Mouse (Mus musculus) liver, postnatal 0 days (tissue): ENCODE results near the gene Sertad3. TPM values are rescaled to one million over a fixed set of nuclear protein-coding genes. Genes with fewer than 3 reads are reported as not detected.
A peak's percentile ranks its signal among the peaks of the same experiment; 100 is the strongest.

Source experiments
- ATAC-seq: fragments of 200-750 bp; cut with Nextera tagmentation; 2 replicates; pipeline ENCODE4 v1.8.0; 2017; ENCODE audit warnings: mild to moderate bottlenecking, moderate library complexity
- DNase-seq: peaks from one replicate; pipeline ENCODE4 v3.0.0-alpha.2; 2016
- H3K27ac ChIP-seq: fragments of 300-500 bp; sonication (generic); 2 replicates; pipeline ENCODE4 v1.5.1; 2014; ENCODE audit warnings: antibody characterized with exemption, moderate library complexity, mild to moderate bottlenecking, low read depth
- H3K27me3 ChIP-seq: fragments of 300-500 bp; sonication (generic); 2 replicates; pipeline ENCODE4 v1.6.1; 2014; ENCODE audit warnings: low read length, control low read depth, mixed read lengths; ENCODE audit not compliant: insufficient read depth
- H3K36me3 ChIP-seq: fragments of 300-500 bp; sonication (generic); replicated peaks from 2 replicates; pipeline ENCODE4 v1.6.1; 2014; ENCODE audit warnings: mild to moderate bottlenecking, control low read depth, low read length, moderate library complexity, mixed read lengths; ENCODE audit not compliant: insufficient read depth
- H3K4me1 ChIP-seq: fragments of 300-500 bp; sonication (generic); 2 replicates; pipeline ENCODE4 v1.6.1; 2014; ENCODE audit warnings: antibody characterized with exemption, mild to moderate bottlenecking, control low read depth; ENCODE audit not compliant: insufficient read depth
- H3K4me2 ChIP-seq: fragments of 300-500 bp; sonication (generic); 2 replicates; pipeline ENCODE4 v1.6.1; 2014; ENCODE audit warnings: low read depth, mild to moderate bottlenecking, low read length, moderate library complexity, mixed read lengths
- H3K4me3 ChIP-seq: fragments of 300-500 bp; sonication (generic); 2 replicates; pipeline ENCODE4 v1.5.1; 2014; ENCODE audit warnings: low read depth, low read length
- H3K9ac ChIP-seq: fragments of 300-500 bp; sonication (generic); replicated peaks from 2 replicates; pipeline ENCODE4 v1.6.1; 2014; ENCODE audit warnings: mild to moderate bottlenecking, moderate library complexity
- H3K9me3 ChIP-seq: fragments of 300-500 bp; sonication (generic); 2 replicates; pipeline ENCODE4 v1.6.1; 2016; ENCODE audit warnings: mild to moderate bottlenecking, control low read depth, low read length, mixed read lengths
- CTCF ChIP-seq: sonication (generic); IDR thresholded peaks from 2 replicates; pipeline ENCODE4 v1.5.1; 2016; ENCODE audit warnings: antibody characterized with exemption, low read depth
- EP300 ChIP-seq: IDR thresholded peaks from 2 replicates; pipeline ENCODE4 v1.6.1; 2016; ENCODE audit warnings: antibody characterized with exemption, low read depth, mild to moderate bottlenecking
- WGBS: fragments of 180-500 bp; shearing (Covaris S2); extraction: QIAGEN DNeasy Blood & Tissue Kit; methylation state at CpG from one replicate; pipeline ENCODE4 v1.1.7; 2014; ENCODE audit not compliant: insufficient replicate concordance; 5-methylcytosine and 5-hydroxymethylcytosine counted together
- polyA plus RNA-seq: library from polyadenylated mRNA; unstranded; fragments of >200 nt; fragmentation: Nextera tagmentation; extraction: Ambion mirVana; gene quantifications from 2 replicates; pipeline ENCODE4 v1.2.1, GENCODE M21; 2015

Sertad3 gene
- polyA plus RNA-seq, 1 experiment from 2014 or later: 17.0 TPM

DNA sequence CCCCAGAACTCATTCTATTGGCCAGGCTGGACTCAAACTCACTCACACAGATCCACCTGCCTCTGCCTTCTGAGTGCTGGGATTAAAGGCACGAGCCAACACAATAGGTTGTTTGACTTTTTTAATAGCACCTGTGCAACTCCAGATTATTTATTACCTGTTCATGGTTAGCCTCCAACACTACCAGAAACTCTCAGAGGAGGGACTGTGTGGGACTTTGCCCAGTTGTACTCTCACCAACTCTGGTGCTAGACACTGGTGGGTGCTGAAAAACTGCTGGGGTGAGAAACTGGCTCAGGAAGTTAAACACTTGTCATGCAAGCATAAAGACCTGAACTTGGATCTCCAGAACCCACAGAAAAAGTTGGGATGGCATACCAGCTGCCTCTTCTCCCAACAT, 6.2 kb downstream of the Sertad3 start:
- Histone ChIP-seq H3K27ac (peak overlapping the region; percentile 91), H3K4me3 (0 out of 2 replicates have a peak overlapping the region, but pooled peaks have one; percentile 50), H3K4me2 (peak overlapping the region; percentile 78), H3K9ac (no peak overlapping the region; the same call in 1 of the 2 replicates), H3K27me3 (no peaks in the 10 kb centered on the region), H3K36me3 (peaks cover 23% of the 10 kb centered on the region), H3K9me3 (no peaks in the 10 kb centered on the region), H3K4me1 (peaks cover 49% of the 10 kb centered on the region)
- DNase-seq (no peak), ATAC-seq (no peak)
- WGBS: 69% methylated on average over 1 of the region's 1 CpGs
- no peak for TF ChIP-seq CTCF
- TF ChIP-seq EP300: no peak

DNA sequence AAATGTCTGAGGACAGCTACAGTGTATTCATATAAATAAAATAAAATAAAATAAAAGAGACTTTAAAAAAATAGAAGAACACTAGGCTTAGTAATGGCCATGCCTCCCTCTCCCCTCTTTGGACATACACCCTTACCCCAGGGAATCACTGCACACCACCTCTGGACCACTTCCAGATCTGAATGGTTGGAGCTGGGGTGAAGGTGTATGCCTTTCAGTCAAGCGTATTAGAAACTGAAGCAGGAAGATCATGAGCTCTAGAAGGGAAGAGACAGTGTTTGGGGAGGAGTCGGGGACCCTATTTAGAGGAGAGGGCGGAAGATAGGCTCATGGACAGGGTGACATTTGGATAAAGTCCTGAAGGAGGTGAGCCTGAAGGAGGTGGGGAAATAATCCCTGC, 6.9 kb downstream of the Sertad3 start:
- H3K9ac ChIP-seq: peak overlapping the region; percentile 66; the same call in 1 of the 2 replicates
- 55% methylated on average over 3 of the region's 3 CpGs for WGBS
- H3K4me1 ChIP-seq: peaks cover 51% of the 10 kb centered on the region
- H3K36me3 ChIP-seq: peaks cover 21% of the 10 kb centered on the region
- H3K27me3 ChIP-seq: no peaks in the 10 kb centered on the region
- peak overlapping the region; percentile 50 for H3K4me3 ChIP-seq
- H3K27ac ChIP-seq: peak overlapping the region; percentile 91
- H3K9me3 ChIP-seq: no peaks in the 10 kb centered on the region
- DNase-seq: no peak
- no peak for TF ChIP-seq EP300
- no peak for TF ChIP-seq CTCF
- ATAC-seq: no peak
- H3K4me2 ChIP-seq: peak overlapping the region; percentile 78

DNA sequence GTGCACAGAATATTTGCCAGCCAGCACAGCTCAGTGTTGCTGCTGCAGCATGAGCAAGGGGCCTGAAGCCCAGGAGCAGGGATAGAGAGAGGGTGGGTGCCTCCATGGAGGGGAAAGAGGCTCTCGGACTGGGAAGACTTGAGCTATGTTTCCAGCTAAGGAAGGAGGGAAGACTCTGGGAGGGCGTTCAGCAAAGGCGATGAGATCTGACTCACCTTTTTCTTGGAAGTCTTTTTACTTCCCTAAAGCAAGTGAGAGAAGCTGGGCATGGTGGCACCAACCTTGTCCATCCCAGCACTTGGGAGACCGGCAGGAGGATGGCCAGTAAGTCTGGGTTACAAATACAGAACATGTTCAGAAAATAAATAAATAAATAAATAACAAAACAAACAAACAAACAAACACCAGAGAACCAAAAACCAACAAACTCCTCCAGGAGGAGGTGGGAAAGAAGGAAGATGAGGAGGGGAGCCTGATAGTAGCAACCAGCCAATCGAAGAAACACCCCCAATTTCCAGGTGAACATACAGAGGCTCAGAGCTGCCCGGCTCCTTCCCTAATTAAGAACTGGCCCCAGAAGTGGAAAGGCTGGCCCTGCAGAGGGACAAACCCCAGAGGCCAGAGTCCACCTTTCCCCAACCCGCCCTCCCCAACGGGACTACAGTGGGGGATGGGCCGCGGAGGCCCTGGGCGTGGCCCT, 7.5 kb downstream of the Sertad3 start:
- H3K27ac ChIP-seq: peak overlapping the region; percentile 91
- H3K9me3 ChIP-seq: no peaks in the 10 kb centered on the region
- whole genome bisulfite sequencing: 17% methylated on average over 7 of the region's 11 CpGs
- peaks cover 15% of the 10 kb centered on the region for H3K36me3 ChIP-seq
- peak overlapping the region; percentile 78 for H3K4me2 ChIP-seq
- DNase-seq: peak; percentile 16
- peak overlapping the region; percentile 50 for H3K4me3 ChIP-seq
- H3K4me1 ChIP-seq: peaks cover 48% of the 10 kb centered on the region
- ATAC-seq: no peak
- no peaks in the 10 kb centered on the region for H3K27me3 ChIP-seq
- TF ChIP-seq EP300 (no peak), CTCF (no peak)
- peak overlapping the region; percentile 66 for H3K9ac ChIP-seq

DNA sequence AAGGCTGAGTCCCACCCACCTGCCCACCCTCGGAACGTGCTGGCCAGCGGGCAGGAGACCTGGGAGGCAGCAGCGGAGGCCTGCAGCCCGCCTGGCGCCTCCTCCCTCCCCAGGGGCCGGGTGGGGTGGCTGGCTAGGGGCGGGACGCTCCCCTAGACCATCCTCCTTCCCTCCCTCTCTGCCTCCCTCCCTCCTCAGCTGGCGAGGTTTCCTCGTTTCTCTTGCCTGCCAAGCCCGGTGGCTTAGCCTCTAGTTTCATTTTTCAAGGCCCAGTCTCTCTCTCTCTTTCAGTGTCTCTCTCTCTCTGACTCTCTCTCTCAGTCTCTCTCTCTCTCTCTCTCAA, 8.0 kb downstream of the Sertad3 start:
- Histone ChIP-seq H3K27ac (peak overlapping the region; percentile 91), H3K36me3 (peaks cover 10% of the 10 kb centered on the region), H3K9ac (peak overlapping the region; percentile 66), H3K4me1 (peaks cover 43% of the 10 kb centered on the region), H3K4me3 (peak overlapping the region; percentile 50), H3K27me3 (no peaks in the 10 kb centered on the region), H3K4me2 (peak overlapping the region; percentile 78), H3K9me3 (no peaks in the 10 kb centered on the region)
- TF ChIP-seq EP300: no peak
- no peak for TF ChIP-seq CTCF
- peak; percentile 93 for DNase-seq
- ATAC-seq: peak; percentile 97
- WGBS: 0% methylated on average over 9 of the region's 12 CpGs

DNA sequence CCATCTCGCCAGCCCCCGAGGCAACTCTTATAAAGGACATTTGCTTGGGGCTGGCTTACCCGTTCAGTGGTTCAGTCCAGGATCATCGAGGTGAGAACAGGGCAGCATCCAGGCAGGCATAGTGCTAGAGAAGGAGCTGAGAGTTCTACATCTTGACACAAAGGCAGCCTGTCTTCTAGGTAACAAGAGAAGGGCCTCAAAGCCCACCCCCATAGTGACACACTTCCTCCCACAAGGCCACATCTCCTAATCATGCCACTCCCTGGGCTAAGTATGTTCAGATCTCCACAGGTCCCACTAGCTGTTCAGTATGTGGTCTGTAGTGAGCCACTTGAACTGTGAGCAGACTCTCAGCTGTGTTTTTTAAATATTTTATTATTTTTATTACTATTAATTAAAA, 10.3 kb downstream of the Sertad3 start:
- 94% methylated on average over 4 of the region's 4 CpGs for WGBS

DNA sequence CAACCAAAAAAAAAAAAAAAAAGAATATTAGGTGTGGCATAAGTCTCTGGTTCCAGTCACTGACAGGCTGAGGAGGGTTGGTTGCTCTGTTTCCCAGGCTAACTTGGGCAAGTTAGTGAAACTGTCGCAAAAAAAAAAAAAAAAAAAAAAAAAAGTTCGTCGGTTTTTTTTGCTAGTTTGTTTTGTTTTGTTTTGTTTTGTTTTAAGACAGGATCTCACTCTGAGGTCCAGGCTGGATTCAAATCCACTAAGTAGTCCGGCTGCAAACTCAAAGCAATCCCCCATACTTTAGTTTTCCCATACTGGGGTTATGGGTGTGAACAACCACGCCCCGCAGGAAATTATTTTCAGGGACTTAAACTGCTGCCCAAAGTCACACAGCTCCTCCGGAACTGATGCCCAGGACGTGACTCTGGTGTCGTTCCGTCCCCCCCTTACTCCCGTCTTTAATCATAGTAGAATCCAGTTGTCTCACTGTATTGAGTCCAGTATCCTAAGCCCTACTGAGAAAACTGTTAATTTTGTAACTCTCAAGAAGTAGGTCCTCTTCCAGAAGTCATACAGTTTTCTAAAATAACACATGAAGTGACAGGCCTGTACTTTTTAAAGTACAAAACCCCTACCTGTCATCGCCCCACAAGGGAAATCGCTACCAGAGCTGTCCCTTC, 12.7 kb downstream of the Sertad3 start:
- WGBS: 2% methylated on average over 13 of the region's 13 CpGs
- TF ChIP-seq CTCF (no peak), EP300 (no peak)
- Histone ChIP-seq H3K4me1 (peaks cover 40% of the 10 kb centered on the region), H3K36me3 (peaks cover 12% of the 10 kb centered on the region), H3K27me3 (no peaks in the 10 kb centered on the region), H3K9me3 (no peaks in the 10 kb centered on the region), H3K27ac (peak overlapping the region; percentile 98), H3K9ac (peak overlapping the region; percentile 74), H3K4me2 (peak overlapping the region; percentile 92), H3K4me3 (peak overlapping the region; percentile 91)
- DNase-seq: peak; percentile 53
- ATAC-seq: no peak

More for the DNA sequence above, 10.3 kb downstream of the Sertad3 start:
- ATAC-seq (no peak), DNase-seq (no peak)
- TF ChIP-seq EP300 (no peak), CTCF (no peak)
- Histone ChIP-seq H3K4me2 (no peak overlapping the region), H3K27me3 (no peaks in the 10 kb centered on the region), H3K9me3 (no peaks in the 10 kb centered on the region), H3K9ac (no peak overlapping the region), H3K4me1 (peaks cover 35% of the 10 kb centered on the region), H3K36me3 (0 out of 2 replicates have a peak, but pooled peaks cover under 1% of the 10 kb centered on the region), H3K4me3 (no peak overlapping the region), H3K27ac (no peak overlapping the region)
